Comparison of ENCODE assay signal across 8 mouse cellular contexts in the genomic region with DNA sequence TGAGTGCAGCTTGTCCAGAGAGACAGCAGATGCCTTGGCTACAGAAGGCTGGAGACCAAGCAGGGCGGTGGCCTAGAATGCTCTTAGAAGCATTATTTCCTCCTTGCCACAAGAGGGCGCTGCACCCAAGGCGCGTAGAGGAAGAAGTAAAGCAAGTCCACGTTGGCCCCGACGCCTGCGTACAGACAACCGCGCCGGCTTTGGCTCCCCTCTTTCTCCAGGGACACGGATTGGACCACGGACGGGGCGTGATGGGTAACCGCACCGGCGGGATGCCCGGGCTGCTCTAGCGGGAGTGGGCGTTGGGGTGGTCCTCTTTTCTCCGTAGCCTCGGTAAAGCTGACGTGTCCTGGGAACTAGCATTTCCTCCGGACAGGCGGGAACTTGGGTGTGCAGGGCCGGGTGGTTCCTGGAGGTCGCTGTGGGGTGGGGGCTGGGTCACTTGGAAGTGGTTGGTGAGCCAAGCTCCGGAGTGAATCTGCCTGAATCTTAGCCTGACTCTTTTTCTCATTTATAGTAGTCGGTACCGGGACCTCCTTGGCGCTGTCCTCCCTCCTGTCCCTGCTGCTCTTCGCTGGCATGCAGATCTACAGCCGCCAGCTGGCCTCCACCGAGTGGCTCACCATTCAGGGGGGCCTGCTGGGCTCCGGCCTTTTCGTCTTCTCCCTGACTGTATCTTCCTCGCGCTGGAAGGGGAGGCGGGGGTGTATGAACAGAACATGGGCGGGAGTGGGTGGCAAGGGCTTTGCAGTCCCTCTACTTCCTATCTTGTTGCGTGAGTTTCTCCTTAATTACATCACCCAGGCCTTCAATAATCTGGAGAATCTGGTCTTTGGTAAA. TPM values are rescaled to one million over a fixed set of nuclear protein-coding genes. Genes with fewer than 3 reads are reported as not detected.
DNase-seq lines count a peak whose midpoint lies in the region; ATAC-seq lines count a peak whose summit lies in the region.

A gene (minus strand): TSS at position 49 of the 840 bp plus-strand sequence.

- H3K4me2 ChIP-seq in limb, embryonic 12.5 days: peak within 1 kb of the TSS; percentile 93
- H3K4me2 ChIP-seq in midbrain, embryonic 14.5 days (ENCODE audit: low read length): peak within 1 kb of the TSS; percentile 84

- no peaks in the 10 kb centered on the region for H3K9me3 ChIP-seq in embryonic facial prominence, embryonic 10.5 days
- no peaks in the 10 kb centered on the region for H3K9me3 ChIP-seq in limb, embryonic 12.5 days
- no peaks in the 10 kb centered on the region for H3K9me3 ChIP-seq in midbrain, embryonic 14.5 days (ENCODE audit: control insufficient read depth, low read length)

- H3K27ac ChIP-seq in embryonic facial prominence, embryonic 10.5 days (replicated peaks): peak within 1 kb of the TSS; percentile 88
- H3K27ac ChIP-seq in limb, embryonic 12.5 days: peak within 1 kb of the TSS; percentile 77
- peak within 1 kb of the TSS; percentile 96 for H3K27ac ChIP-seq in midbrain, embryonic 14.5 days (replicated peaks; ENCODE audit: low read depth, low read length)

- H3K4me1 ChIP-seq in embryonic facial prominence, embryonic 10.5 days: peaks cover 65% of the 10 kb centered on the region
- peaks cover 54% of the 10 kb centered on the region for H3K4me1 ChIP-seq in limb, embryonic 12.5 days (replicated peaks)
- peaks cover 44% of the 10 kb centered on the region for H3K4me1 ChIP-seq in midbrain, embryonic 14.5 days (ENCODE audit: control insufficient read depth, insufficient read depth, low read length)

- ATAC-seq in granulocyte monocyte progenitor cell, adult 5-6 weeks (replicated peaks; ENCODE audit: poor library complexity, severe bottlenecking): peak; percentile 65
- ATAC-seq in limb, embryonic 12.5 days (ENCODE audit: insufficient number of reproducible peaks, insufficient read depth, low FRiP score, low TSS enrichment, low read depth): peak; percentile 43
- ATAC-seq in midbrain, embryonic 14.5 days (ENCODE audit: low FRiP score, low TSS enrichment): peak; percentile 55

- DNase-seq in 3134 (ENCODE audit: extremely low read depth, insufficient read length, low spot score): peak; percentile 91
- peak; percentile 95 for DNase-seq in adrenal gland, postnatal 14 days
- DNase-seq in embryonic facial prominence, embryonic 10.5 days (ENCODE audit: low spot score): peak; percentile 91
- peak; percentile 86 for DNase-seq in kidney, adult 11 months
- peak; percentile 95 for DNase-seq in midbrain, embryonic 14.5 days
- DNase-seq in spleen, adult 12 weeks (ENCODE audit: low spot score): peak; percentile 73

- peak within 1 kb of the TSS; percentile 85 for H3K9ac ChIP-seq in limb, embryonic 12.5 days (replicated peaks)
- H3K9ac ChIP-seq in midbrain, embryonic 14.5 days (replicated peaks; ENCODE audit: low read length): peak within 1 kb of the TSS; percentile 74

- H3K36me3 ChIP-seq in embryonic facial prominence, embryonic 10.5 days (replicated peaks): peaks cover 29% of the 10 kb centered on the region
- H3K36me3 ChIP-seq in limb, embryonic 12.5 days: peaks cover 35% of the 10 kb centered on the region
- H3K36me3 ChIP-seq in midbrain, embryonic 14.5 days (ENCODE audit: control insufficient read depth, insufficient read depth, low read length): peaks cover 20% of the 10 kb centered on the region

- H3K4me3 ChIP-seq in embryonic facial prominence, embryonic 10.5 days: peak within 1 kb of the TSS; percentile 68
- peak within 1 kb of the TSS; percentile 82 for H3K4me3 ChIP-seq in limb, embryonic 12.5 days (replicated peaks)
- peak within 1 kb of the TSS; percentile 63 for H3K4me3 ChIP-seq in midbrain, embryonic 14.5 days (replicated peaks; ENCODE audit: low read depth, low read length)

- H3K27me3 ChIP-seq in embryonic facial prominence, embryonic 10.5 days (replicated peaks; ENCODE audit: low read depth, poor library complexity, severe bottlenecking): peaks cover 30% of the 10 kb centered on the region
- H3K27me3 ChIP-seq in limb, embryonic 12.5 days: no peaks in the 10 kb centered on the region
- H3K27me3 ChIP-seq in midbrain, embryonic 14.5 days (ENCODE audit: control insufficient read depth, insufficient read depth, low read length): no peaks in the 10 kb centered on the region

- under 1% methylated on average over 42 of the region's 42 CpGs for WGBS in embryonic facial prominence, embryonic 10.5 days
- WGBS in limb, embryonic 12.5 days: under 1% methylated on average over 41 of the region's 42 CpGs
- under 1% methylated on average over 42 of the region's 42 CpGs for whole genome bisulfite sequencing in midbrain, embryonic 14.5 days

RNA-seq across cellular contexts. Expression of the gene that starts here (rescaled TPM):
- total RNA-seq in adrenal gland, postnatal 14 days (2021): 1.4 and 3.2 TPM in 2 replicates
- 4.0 and 4.7 TPM in 2 replicates for polyA plus RNA-seq in embryonic facial prominence, embryonic 10.5 days (2016; fragmentation: Nextera tagmentation; extraction: Ambion mirVana)
- 3.7 and 6.0 TPM in 2 replicates for total RNA-seq in granulocyte monocyte progenitor cell, adult 5-6 weeks (2014; fragmentation: Nextera tagmentation)
- total RNA-seq in granulocyte monocyte progenitor cell, adult 5-6 weeks (2017): 0.52 and 2.8 TPM in 2 replicates
- polyA plus RNA-seq in limb, embryonic 12.5 days (2016; fragmentation: Nextera tagmentation; extraction: Ambion mirVana): 6.1 and 6.3 TPM in 2 replicates
- 63.4 and 71.8 TPM in 2 replicates for polyA plus RNA-seq in midbrain, embryonic 14.5 days (2014; fragmentation: Nextera tagmentation; extraction: Ambion mirVana)

Comparison
In these comparisons a context has a peak if more than half of its experiments do, and no peak if none do; other contexts are left out.
1. Peak in every context shown above with its lines: DNase-seq, ATAC-seq, H3K4me3 ChIP-seq and H3K27ac ChIP-seq.